Mouse (Mus musculus): ENCODE measurements at regions not wholly inside any gene's neighbourhood (a gene's known extent, or its start where the extent isn't known, plus 50 kb on each side); places are given as distances from the start of the nearest gene placed in this dataset.

- TF ChIP-seq CTCF (IDR thresholded peaks at IDR 0.05; ENCODE audit: control insufficient read depth, insufficient read depth, insufficient read length) (no peak), MAX (IDR thresholded peaks at IDR 0.05) (no peak), MYOD1 (IDR thresholded peaks at IDR 0.05; ENCODE audit: control insufficient read depth, insufficient read length, low read depth) (no peak), FOSL1 (IDR thresholded peaks at IDR 0.05; ENCODE audit: insufficient read depth, low read length, poor library complexity, severe bottlenecking) (no peak)
Measured at GRCm38 (mm10) chr6:68915536-68915935, 1379.9 kb upstream of the Tacstd2 start.

Measured in C2C12 (cell line).